Mouse (Mus musculus) left cerebral cortex, postnatal 14 days (tissue): ENCODE results near the gene Gm17428. TPM values are rescaled to one million over a fixed set of nuclear protein-coding genes. Genes with fewer than 3 reads are reported as not detected.
"Not testable (repeated sequence)": the region's sequence is repeated elsewhere in the genome, so short reads cannot be mapped to it uniquely, and the experiment has no call there.

Source experiments
- DNase-seq, 2 experiments: peaks; one replicate each; pipeline ENCODE4 v3.0.0; 2021 to 2022; ENCODE audit warnings: low spot score in 2 of 2, mixed read lengths in 1 of 2
- intact Hi-C: fragments of 180-260 bp; cut with DNase I; formaldehyde crosslinking; loops from one replicate; pipeline ENCODE4 v1.15.1; 2025
- total RNA-seq, 2 experiments: library from RNA; stranded (reverse); gene quantifications; 2 replicates each; pipeline ENCODE4 v1.2.3; 2021

Gene Gm17428
- total RNA-seq, 2 experiments from 2014 or later, result not detected

GRCm38 (mm10) chr14:54974068-54974791 lies 2.5 kb upstream of the Gm17428 start:
- peak; percentile 52 to 75 for DNase-seq
- intact Hi-C loops, result no loop called here

GRCm38 (mm10) chr14:54978664-54979063 lies 1.9 kb downstream of the Gm17428 start:
- DNase-seq, result no peak
- intact Hi-C loops, result no loop called here

- DNase-seq, result no peak
- intact Hi-C loops, result no loop called here
Observed at GRCm38 (mm10) chr14:54981934-54982333, 5.2 kb downstream of the Gm17428 start.

- intact Hi-C loops, DNase-seq: not testable (repeated sequence)
Observed at GRCm38 (mm10) chr14:54988350-54988874, 11.7 kb downstream of the Gm17428 start.

GRCm38 (mm10) chr14:54988882-54989281 lies 12.1 kb downstream of the Gm17428 start:
- no peak for DNase-seq
- intact Hi-C loops, result no loop called here

- DNase-seq, result no peak
- intact Hi-C loops, result loop anchor here (5.0 kb wide), 1 partner anchor 38 kb away; no protein-coding TSS in a partner anchor
Observed at GRCm38 (mm10) chr14:54989886-54990441, 13.2 kb downstream of the Gm17428 start.

- no peak for DNase-seq
- intact Hi-C loops, result loop anchor here (5.0 kb wide), 1 partner anchor 40 kb away; no protein-coding TSS in a partner anchor
Observed at GRCm38 (mm10) chr14:54992196-54992595, 15.5 kb downstream of the Gm17428 start.

GRCm38 (mm10) chr14:54993636-54994035 lies 16.9 kb downstream of the Gm17428 start:
- intact Hi-C loops, result loop anchor here (5.0 kb wide), 1 partner anchor 41 kb away; no protein-coding TSS in a partner anchor
- DNase-seq, result no peak

GRCm38 (mm10) chr14:54994136-54994868 lies 17.6 kb downstream of the Gm17428 start, which contains the start of gene Myh7:
Gene Myh7 (minus strand): TSS chr14:54994626.
- peak in 1 of 2 experiments; percentile 70 for DNase-seq
- intact Hi-C loops, result loop anchor here (5.0 kb wide), 1 partner anchor 42 kb away; no protein-coding TSS in a partner anchor

- intact Hi-C loops, result loop anchor here (5.0 kb wide), 1 partner anchor 43 kb away; no protein-coding TSS in a partner anchor
- no peak for DNase-seq
Observed at GRCm38 (mm10) chr14:54994869-54995186, 18.1 kb downstream of the Gm17428 start.

- intact Hi-C loops, result no loop called here
Observed at GRCm38 (mm10) chr14:54995457-54996138, 18.9 kb downstream of the Gm17428 start.

GRCm38 (mm10) chr14:54996793-54997192 lies 20.1 kb downstream of the Gm17428 start:
- intact Hi-C loops, result no loop called here
- DNase-seq, result no peak

More at GRCm38 (mm10) chr14:54995457-54996138, 18.9 kb downstream of the Gm17428 start:
- DNase-seq, result peak; percentile 55 to 68

- intact Hi-C loops, result no loop called here
- DNase-seq, result no peak
Observed at GRCm38 (mm10) chr14:54997297-54997696, 20.6 kb downstream of the Gm17428 start.

GRCm38 (mm10) chr14:54998680-54999079 lies 21.9 kb downstream of the Gm17428 start:
- no peak for DNase-seq
- intact Hi-C loops, result no loop called here

- intact Hi-C loops, DNase-seq: not testable (repeated sequence)
Observed at GRCm38 (mm10) chr14:54999868-55000267, 23.1 kb downstream of the Gm17428 start.

- intact Hi-C loops, result no loop called here
- no peak for DNase-seq
Observed at GRCm38 (mm10) chr14:55000814-55001213, 24.1 kb downstream of the Gm17428 start.

- intact Hi-C loops, result no loop called here
- no peak for DNase-seq
Observed at GRCm38 (mm10) chr14:55001446-55001845, 24.7 kb downstream of the Gm17428 start.

- no peak for DNase-seq
- intact Hi-C loops, result no loop called here
Observed at GRCm38 (mm10) chr14:55001938-55002686, 25.4 kb downstream of the Gm17428 start.

- DNase-seq, result no peak
- intact Hi-C loops, result no loop called here
Observed at GRCm38 (mm10) chr14:55002687-55003120, 26.0 kb downstream of the Gm17428 start.
